Mouse (Mus musculus) ES-E14 (cell line): ENCODE results near the gene Fbxw9. TPM values are rescaled to one million over a fixed set of nuclear protein-coding genes. Genes with fewer than 3 reads are reported as not detected.
"Not testable (repeated sequence)": the region's sequence is repeated elsewhere in the genome, so short reads cannot be mapped to it uniquely, and the experiment has no call there.

Source experiments
- DNase-seq: peaks from one replicate; pipeline ENCODE4 v3.0.0-alpha.2; 2013; ENCODE audit warnings: low read depth, low spot score
- H3K27ac ChIP-seq: 2 replicates; pipeline ENCODE4 v1.5.1; 2012; ENCODE audit warnings: low read depth, mild to moderate bottlenecking, low read length, moderate library complexity, mixed read lengths; ENCODE audit not compliant: poor library complexity, insufficient read depth, severe bottlenecking
- H3K36me3 ChIP-seq: 2 replicates; pipeline ENCODE4 v1.6.1; 2012; ENCODE audit warnings: mild to moderate bottlenecking, low read length, moderate library complexity, mixed read lengths; ENCODE audit not compliant: control insufficient read depth, poor library complexity, insufficient read depth, severe bottlenecking
- H3K4me1 ChIP-seq, 2 experiments: fragments of 150-350 bp in 1 of 2; sonication (generic) in 1 of 2; 2 replicates each; pipeline ENCODE4 v1.6.1; 2012; ENCODE audit warnings: low read length in 2 of 2, mild to moderate bottlenecking in 1 of 2, mixed read lengths in 1 of 2; ENCODE audit not compliant: control insufficient read depth in 2 of 2, insufficient read depth in 2 of 2, poor library complexity in 1 of 2
- H3K4me3 ChIP-seq, 2 experiments: fragments of 150-350 bp in 1 of 2; sonication (generic) in 1 of 2; 2 replicates each; pipeline ENCODE4 v1.5.1; 2012; ENCODE audit warnings: low read length in 2 of 2, low read depth in 1 of 2, mild to moderate bottlenecking in 1 of 2, mixed read lengths in 1 of 2; ENCODE audit not compliant: insufficient read depth in 1 of 2, poor library complexity in 1 of 2, severe bottlenecking in 1 of 2
- H3K9ac ChIP-seq: 2 replicates; pipeline ENCODE4 v1.6.1; 2012; ENCODE audit warnings: low read depth, mild to moderate bottlenecking, low read length, mixed read lengths; ENCODE audit not compliant: poor library complexity, insufficient read depth, severe bottlenecking
- H3K9me3 ChIP-seq: fragments of 150-350 bp; sonication (generic); 2 replicates; pipeline ENCODE4 v1.6.1; 2012; ENCODE audit warnings: low read depth, mild to moderate bottlenecking, low read length; ENCODE audit not compliant: control insufficient read depth, insufficient read depth
- CHD2 ChIP-seq: IDR thresholded peaks from 2 replicates; pipeline ENCODE4 v1.6.1; 2014; ENCODE audit warnings: mild to moderate bottlenecking, low read depth, low read length, inconsistent platforms
- HCFC1 ChIP-seq: IDR thresholded peaks from 2 replicates; pipeline ENCODE4 v1.6.1; 2012; ENCODE audit warnings: low read length, inconsistent platforms, borderline replicate concordance; ENCODE audit not compliant: insufficient read depth
- MAFK ChIP-seq: IDR thresholded peaks from 2 replicates; pipeline ENCODE4 v1.6.1; 2014; ENCODE audit warnings: mild to moderate bottlenecking, low read depth, low read length, inconsistent platforms; ENCODE audit not compliant: insufficient read depth
- ZC3H11A ChIP-seq: IDR thresholded peaks from 2 replicates; pipeline ENCODE4 v1.6.1; 2012; ENCODE audit warnings: low read depth, mild to moderate bottlenecking, inconsistent platforms, low read length, borderline replicate concordance
- ZNF384 ChIP-seq: IDR thresholded peaks from 2 replicates; pipeline ENCODE4 v1.6.1; 2012; ENCODE audit warnings: low read depth, low read length, inconsistent platforms
- in situ Hi-C, 2 experiments: fragments of 600-800 bp; cut with MboI; formaldehyde crosslinking; loops; one replicate each; pipeline ENCODE4 v1.15.1; 2025; ENCODE audit warnings: low sequenced_read_pairs in 2 of 2, inconsistent platforms in 1 of 2; ENCODE audit not compliant: unreplicated experiment in 2 of 2
- total RNA-seq: library from RNA; depleted of rRNA; stranded (reverse); fragments of 300-350 nt; gene quantifications from 2 replicates; pipeline ENCODE4 v1.2.3, GENCODE M21; 2012

The Fbxw9 gene
- total RNA-seq, 1 experiment: 49.3 TPM

GRCm38 (mm10) chr8:85081216-85081555 lies 21.3 kb downstream of the Fbxw9 start, which contains the start of gene Wdr83:
Wdr83 (minus strand) TSS chr8:85081306.
- in situ Hi-C loops: no loop called here
- H3K36me3 ChIP-seq: peaks cover 4% of the 10 kb centered on the region; the same call in 1 of the 2 replicates
- no peak within 1 kb of the TSS; the same call in 1 of the 2 replicates for H3K27ac ChIP-seq
- peak within 1 kb of the TSS; percentile 88 for H3K9ac ChIP-seq
- no peak for TF ChIP-seq ZC3H11A
- no peak for TF ChIP-seq HCFC1
- TF ChIP-seq CHD2: no peak
- TF ChIP-seq ZNF384: no peak
- TF ChIP-seq MAFK: no peak
- H3K4me3 ChIP-seq: peak within 1 kb of the TSS; percentile 90 to 91
- H3K4me1 ChIP-seq: peaks cover 2 to 10% of the 10 kb centered on the region in 2 experiments; a peak in 3 of 4 replicates
- no peaks in the 10 kb centered on the region for H3K9me3 ChIP-seq
- DNase-seq: peak; percentile 84

GRCm38 (mm10) chr8:85082169-85082568 lies 22.3 kb downstream of the Fbxw9 start:
- DNase-seq, in situ Hi-C loops, H3K9ac ChIP-seq, H3K27ac ChIP-seq, H3K9me3 ChIP-seq, H3K4me3 ChIP-seq, H3K36me3 ChIP-seq: not testable (repeated sequence)
- peaks cover 2 to 10% of the 10 kb centered on the region in 2 experiments; a peak in 3 of 4 replicates for H3K4me1 ChIP-seq

DNA sequence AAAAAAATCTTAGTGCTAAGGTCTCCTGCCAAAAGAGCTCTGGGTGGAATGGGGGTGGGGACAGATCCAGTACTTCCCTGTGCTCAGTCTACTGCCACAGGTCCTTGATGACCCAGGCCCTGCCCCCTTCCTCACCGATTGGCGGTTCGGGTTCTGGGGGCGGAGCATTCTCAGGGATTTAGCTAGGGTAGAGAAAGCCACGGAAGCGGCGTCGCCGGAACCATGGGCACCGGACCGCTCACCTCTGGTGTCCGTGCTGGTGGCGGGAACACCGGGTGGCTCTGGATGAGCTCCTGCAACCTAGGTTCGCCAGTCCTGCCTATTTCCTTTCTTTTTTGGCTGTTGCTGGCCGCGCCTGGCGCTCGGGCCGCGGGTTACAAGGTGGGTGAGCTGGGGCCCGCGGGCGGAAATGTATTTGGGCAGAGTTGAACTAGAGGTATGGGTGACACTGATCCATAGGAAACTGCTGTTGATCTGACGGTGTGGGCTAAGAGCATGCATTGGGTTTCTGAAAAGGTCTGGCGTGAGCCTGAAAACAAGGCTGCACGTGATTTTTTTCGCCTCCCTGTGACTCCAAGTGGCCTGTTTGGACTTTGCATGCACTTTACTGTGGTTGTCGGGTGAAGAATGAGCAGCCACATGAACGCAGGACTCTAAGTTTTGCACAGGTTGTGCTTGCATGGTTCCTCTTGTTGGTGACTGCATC lies 23.4 kb downstream of the Fbxw9 start, which contains the start of gene Man2b1:
Gene Man2b1 (plus strand): TSS at position 163 of the 706 bp plus-strand sequence.
- peak within 1 kb of the TSS; percentile 74 for H3K9ac ChIP-seq
- TF ChIP-seq HCFC1: no peak
- no peak for TF ChIP-seq ZC3H11A
- TF ChIP-seq MAFK: no peak
- TF ChIP-seq ZNF384: no peak
- no peak for TF ChIP-seq CHD2
- H3K36me3 ChIP-seq: peaks cover 3% of the 10 kb centered on the region; the same call in 1 of the 2 replicates
- H3K4me3 ChIP-seq: peak within 1 kb of the TSS; percentile 74 to 97
- H3K4me1 ChIP-seq: peaks cover 2 to 10% of the 10 kb centered on the region in 2 experiments; a peak in 3 of 4 replicates
- DNase-seq: peak; percentile 91
- in situ Hi-C loops: no loop called here
- H3K27ac ChIP-seq: no peak within 1 kb of the TSS
- H3K9me3 ChIP-seq: no peaks in the 10 kb centered on the region

- Histone ChIP-seq H3K4me1 (peaks cover 2 to 10% of the 10 kb centered on the region in 2 experiments; a peak in 3 of 4 replicates), H3K9me3 (no peaks in the 10 kb centered on the region), H3K9ac (no peak overlapping the region), H3K4me3 (no peak overlapping the region), H3K36me3 (peaks cover 3% of the 10 kb centered on the region; the same call in 1 of the 2 replicates), H3K27ac (no peak overlapping the region)
- DNase-seq: no peak
- TF ChIP-seq ZC3H11A (no peak), MAFK (no peak), HCFC1 (no peak), ZNF384 (no peak), CHD2 (no peak)
- in situ Hi-C loops: no loop called here
These were observed 24.8 kb downstream of the Fbxw9 start for GRCm38 (mm10) chr8:85084633-85085032.

DNA sequence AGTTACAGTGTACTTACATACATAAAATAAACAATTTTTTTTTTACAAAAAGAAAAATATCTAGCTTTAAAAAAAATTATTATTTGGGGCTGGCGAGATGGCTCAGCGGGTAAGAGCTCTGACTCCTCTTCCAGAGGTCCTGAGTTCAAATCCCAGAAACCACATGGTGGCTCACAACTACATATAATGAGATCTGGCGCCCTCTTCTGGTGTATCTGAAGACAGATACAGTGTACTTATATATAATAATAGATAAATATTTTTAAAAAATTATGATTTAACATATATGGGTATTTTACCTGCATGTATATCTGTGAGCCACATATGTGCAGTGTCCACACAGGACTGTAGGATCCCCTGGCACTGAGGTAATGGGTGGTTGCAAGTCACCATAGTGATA lies 26.4 kb downstream of the Fbxw9 start:
- in situ Hi-C loops: no loop called here
- TF ChIP-seq HCFC1 (no peak), MAFK (no peak), CHD2 (no peak), ZNF384 (no peak), ZC3H11A (no peak)
- Histone ChIP-seq H3K27ac (no peak overlapping the region), H3K9ac (no peak overlapping the region), H3K9me3 (no peaks in the 10 kb centered on the region), H3K36me3 (peaks cover 3% of the 10 kb centered on the region; the same call in 1 of the 2 replicates), H3K4me1 (peaks cover 2 to 12% of the 10 kb centered on the region in 2 experiments; a peak in 3 of 4 replicates), H3K4me3 (no peak overlapping the region)
- DNase-seq: no peak
